Mouse (Mus musculus) lung, embryonic 16.5 days (tissue): ENCODE measurements at regions not wholly inside any gene's neighbourhood (a gene's known extent, or its start where the extent isn't known, plus 50 kb on each side); places are given as distances from the start of the nearest gene placed in this dataset.

Experiments used
- ATAC-seq: fragments of 200-750 bp; cut with Nextera tagmentation; 2 replicates; pipeline ENCODE4 v1.8.0; 2017; ENCODE audit warnings: low read depth, mild to moderate bottlenecking, moderate library complexity
- H3K27ac ChIP-seq: fragments of 300-500 bp; sonication (generic); 2 replicates; pipeline ENCODE4 v1.5.1; 2014; ENCODE audit warnings: mild to moderate bottlenecking, control low read depth, low read length
- H3K27me3 ChIP-seq: fragments of 300-500 bp; sonication (generic); 2 replicates; pipeline ENCODE4 v1.6.1; 2014; ENCODE audit warnings: low read depth, low read length, mixed read lengths; ENCODE audit not compliant: control insufficient read depth, insufficient read depth
- H3K36me3 ChIP-seq: fragments of 300-500 bp; sonication (generic); 2 replicates; pipeline ENCODE4 v1.6.1; 2014; ENCODE audit warnings: low read length; ENCODE audit not compliant: control insufficient read depth, insufficient read depth
- H3K4me1 ChIP-seq: fragments of 300-500 bp; sonication (generic); replicated peaks from 2 replicates; pipeline ENCODE4 v1.6.1; 2014; ENCODE audit warnings: low read length, mixed read lengths; ENCODE audit not compliant: control insufficient read depth, insufficient read depth
- H3K4me2 ChIP-seq: fragments of 300-500 bp; sonication (generic); 2 replicates; pipeline ENCODE4 v1.6.1; 2014; ENCODE audit warnings: low read depth, low read length, control low read depth
- H3K4me3 ChIP-seq: fragments of 300-500 bp; sonication (generic); 2 replicates; pipeline ENCODE4 v1.5.1; 2014; ENCODE audit warnings: mild to moderate bottlenecking, low read length, control low read depth
- H3K9ac ChIP-seq: fragments of 300-500 bp; sonication (generic); 2 replicates; pipeline ENCODE4 v1.6.1; 2014; ENCODE audit warnings: low read length, control low read depth
- H3K9me3 ChIP-seq: fragments of 300-500 bp; sonication (generic); 2 replicates; pipeline ENCODE4 v1.6.1; 2016; ENCODE audit warnings: low read length; ENCODE audit not compliant: control insufficient read depth
- WGBS: fragments of 180-500 bp; shearing (Covaris S2); extraction: QIAGEN DNeasy Blood & Tissue Kit; methylation state at CpG from one replicate; pipeline ENCODE4 v1.1.7; 2014; 5-methylcytosine and 5-hydroxymethylcytosine counted together

DNA sequence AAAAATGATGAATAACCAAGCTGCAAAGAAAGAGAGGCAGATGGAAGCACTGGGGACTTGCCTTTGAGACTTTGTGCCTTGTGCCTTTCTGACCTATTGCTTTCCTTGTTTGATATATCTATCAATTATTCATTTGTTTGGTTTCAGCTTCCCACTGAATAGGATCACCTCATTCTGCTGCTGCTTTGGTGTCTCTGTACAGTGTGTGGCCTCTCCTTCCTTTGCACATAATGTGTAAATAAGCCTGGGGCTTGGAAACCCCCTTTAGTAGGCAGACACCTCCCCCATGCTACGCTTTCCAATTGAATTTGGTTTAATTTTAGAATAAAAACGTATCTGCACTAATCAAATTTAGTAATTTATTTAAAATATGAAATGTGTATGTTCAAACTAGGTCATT lies 112.8 kb upstream of the Cwc22 start:
- no peaks in the 10 kb centered on the region for H3K36me3 ChIP-seq
- H3K4me1 ChIP-seq: no peaks in the 10 kb centered on the region; the same call in 1 of the 2 replicates
- H3K27me3 ChIP-seq: no peaks in the 10 kb centered on the region
- no peaks in the 10 kb centered on the region for H3K9me3 ChIP-seq
- H3K4me2 ChIP-seq: no peak overlapping the region
- ATAC-seq: no peak
- H3K27ac ChIP-seq: no peak overlapping the region
- H3K4me3 ChIP-seq: no peak overlapping the region
- no peak overlapping the region for H3K9ac ChIP-seq
- 70% methylated on average over 2 of the region's 2 CpGs for WGBS

DNA sequence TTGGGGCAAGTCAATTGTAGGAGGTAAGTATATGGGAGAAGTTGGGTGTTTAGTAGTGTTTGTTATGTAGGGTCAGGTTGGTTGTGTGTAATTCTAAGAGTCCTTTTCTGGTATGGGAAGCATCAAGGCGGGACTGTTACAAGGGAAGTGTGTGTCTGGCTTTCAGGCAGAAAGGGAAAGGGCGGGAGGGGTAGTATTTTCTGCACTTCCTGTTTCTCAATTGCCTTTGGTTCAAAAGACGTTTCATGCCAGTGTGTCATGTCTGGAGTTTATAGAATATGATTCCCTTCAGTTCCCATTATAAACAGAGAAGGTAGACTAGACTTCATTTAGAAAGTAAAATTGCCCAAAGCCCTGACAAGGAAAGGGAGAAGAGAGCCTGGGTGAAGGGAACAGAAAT lies 107.7 kb upstream of the Cwc22 start:
- peaks cover 7% of the 10 kb centered on the region for H3K4me1 ChIP-seq
- no peaks in the 10 kb centered on the region for H3K9me3 ChIP-seq
- no peak overlapping the region for H3K4me2 ChIP-seq
- no peaks in the 10 kb centered on the region for H3K27me3 ChIP-seq
- no peak overlapping the region for H3K27ac ChIP-seq
- H3K36me3 ChIP-seq: no peaks in the 10 kb centered on the region
- no peak overlapping the region for H3K9ac ChIP-seq
- H3K4me3 ChIP-seq: no peak overlapping the region
- ATAC-seq: no peak
- 47% methylated on average over 3 of the region's 3 CpGs for WGBS

DNA sequence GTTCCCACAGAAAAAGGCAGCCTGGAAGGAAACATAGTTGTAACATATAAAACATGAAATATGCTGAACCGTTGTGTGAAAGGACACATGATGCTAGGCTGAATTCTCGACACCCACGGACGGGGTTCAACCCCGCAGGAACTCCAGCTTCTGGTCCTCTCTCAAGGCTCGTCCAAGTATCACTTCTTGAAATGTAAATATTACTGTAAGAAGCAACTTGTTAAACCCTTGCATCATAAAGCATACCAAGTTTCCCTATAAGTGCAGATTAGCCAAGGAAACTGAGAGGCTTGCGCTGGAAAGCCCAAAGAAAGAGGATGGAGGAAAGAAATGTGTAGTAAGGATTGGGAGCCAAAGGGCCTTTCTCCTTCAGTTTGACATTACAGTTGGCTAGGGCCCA lies 104.4 kb upstream of the Cwc22 start:
- 41% methylated on average over 7 of the region's 7 CpGs for WGBS
- H3K4me3 ChIP-seq: no peak overlapping the region
- peaks cover 14% of the 10 kb centered on the region for H3K4me1 ChIP-seq
- no peaks in the 10 kb centered on the region for H3K9me3 ChIP-seq
- H3K4me2 ChIP-seq: no peak overlapping the region
- H3K27ac ChIP-seq: no peak overlapping the region
- H3K36me3 ChIP-seq: no peaks in the 10 kb centered on the region
- ATAC-seq: peak; percentile 26; the same call in 1 of the 2 replicates
- no peak overlapping the region for H3K9ac ChIP-seq
- H3K27me3 ChIP-seq: no peaks in the 10 kb centered on the region

DNA sequence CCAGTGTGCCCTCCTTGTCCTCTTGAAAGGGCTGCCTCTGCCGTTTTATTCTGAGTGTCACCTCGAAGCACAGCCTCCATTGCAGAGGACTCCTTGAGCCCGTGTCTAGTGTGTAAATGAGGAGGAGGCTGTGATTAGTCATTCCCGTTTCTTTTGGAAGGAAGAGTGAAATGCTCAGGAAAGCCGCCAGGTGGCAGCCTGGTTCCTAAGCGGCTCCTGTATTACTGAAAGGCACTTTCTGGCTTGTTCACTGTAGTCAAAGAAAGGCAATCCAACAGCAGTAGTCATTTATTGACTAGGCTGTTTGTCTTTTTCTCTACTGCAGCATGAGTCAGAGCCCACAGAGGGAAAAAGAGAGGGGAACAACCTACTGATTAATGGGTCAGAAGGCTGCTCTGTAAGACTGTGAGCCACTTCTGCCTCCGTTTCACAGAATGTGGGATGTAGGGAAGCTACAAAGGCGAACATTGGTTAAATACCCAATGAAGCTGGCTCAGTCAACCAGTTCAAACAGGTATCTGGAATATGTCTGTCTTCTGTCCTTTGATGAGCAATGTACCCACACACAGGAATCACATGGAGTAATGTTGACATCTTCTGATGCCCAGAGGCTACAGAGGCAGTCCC lies 103.2 kb upstream of the Cwc22 start:
- WGBS: 13% methylated on average over 8 of the region's 8 CpGs
- peak overlapping the region; percentile 54 for H3K4me2 ChIP-seq
- peaks cover 14% of the 10 kb centered on the region for H3K4me1 ChIP-seq
- peak; percentile 87 for ATAC-seq
- 0 out of 2 replicates have a peak overlapping the region, but pooled peaks have one; percentile 9 for H3K27ac ChIP-seq
- H3K9ac ChIP-seq: no peak overlapping the region
- H3K9me3 ChIP-seq: no peaks in the 10 kb centered on the region
- no peaks in the 10 kb centered on the region for H3K36me3 ChIP-seq
- no peaks in the 10 kb centered on the region for H3K27me3 ChIP-seq
- H3K4me3 ChIP-seq: peak overlapping the region; percentile 32

DNA sequence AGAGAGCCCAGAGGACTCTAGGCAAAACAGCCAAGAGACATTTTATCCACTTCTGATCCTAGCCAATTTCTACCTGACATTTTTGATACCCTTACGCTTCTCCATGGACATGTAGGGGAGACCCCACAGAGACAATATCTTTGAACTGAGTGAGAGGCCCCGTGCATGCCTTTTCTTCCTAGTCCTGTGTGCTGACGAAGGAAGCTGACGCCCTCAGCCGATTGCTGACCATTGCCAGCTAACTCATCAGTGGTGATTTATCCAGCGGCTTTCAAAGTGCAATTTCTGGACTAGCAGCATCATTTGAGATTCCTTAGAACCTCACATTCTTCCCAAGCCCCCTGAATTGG lies 102.5 kb upstream of the Cwc22 start:
- Histone ChIP-seq H3K4me1 (peaks cover 14% of the 10 kb centered on the region), H3K9ac (no peak overlapping the region), H3K4me2 (peak overlapping the region; percentile 54), H3K4me3 (peak overlapping the region; percentile 32), H3K27me3 (no peaks in the 10 kb centered on the region), H3K36me3 (no peaks in the 10 kb centered on the region), H3K9me3 (no peaks in the 10 kb centered on the region), H3K27ac (no peak overlapping the region)
- 27% methylated on average over 6 of the region's 6 CpGs for WGBS
- peak; percentile 42 for ATAC-seq

DNA sequence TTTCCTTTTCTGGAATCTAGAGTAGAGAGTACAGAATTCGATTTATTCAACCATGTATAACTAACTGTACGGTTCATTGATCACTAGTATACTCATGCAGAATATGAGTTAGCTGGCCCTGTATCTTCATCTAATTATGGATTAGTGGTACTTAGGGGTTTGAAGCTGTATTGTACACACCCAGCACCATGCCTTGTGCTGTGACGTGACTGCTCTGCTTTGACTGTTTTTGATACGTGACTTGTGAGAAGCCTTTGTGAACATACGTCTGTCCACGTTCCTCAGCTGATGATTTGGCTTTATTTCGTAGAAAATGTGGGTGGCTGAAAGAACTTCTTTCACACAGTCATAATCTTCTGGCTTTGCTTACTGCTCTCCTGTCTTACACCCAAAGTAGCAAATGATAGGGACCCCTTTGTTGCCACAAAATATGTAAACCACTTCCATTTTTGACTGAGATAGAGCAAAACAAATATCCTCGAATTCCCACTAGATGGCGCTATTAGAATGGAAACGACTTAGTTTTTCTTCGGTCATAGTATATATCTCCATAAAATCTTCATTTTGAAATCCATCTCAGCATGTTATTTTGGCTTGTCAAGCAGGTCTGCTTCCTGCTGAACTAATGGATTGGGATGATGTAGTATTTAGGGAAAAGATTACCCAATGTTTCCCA lies 102.0 kb upstream of the Cwc22 start:
- no peaks in the 10 kb centered on the region for H3K9me3 ChIP-seq
- H3K27ac ChIP-seq: no peak overlapping the region
- WGBS: 32% methylated on average over 11 of the region's 11 CpGs
- H3K36me3 ChIP-seq: no peaks in the 10 kb centered on the region
- peaks cover 14% of the 10 kb centered on the region for H3K4me1 ChIP-seq
- H3K27me3 ChIP-seq: no peaks in the 10 kb centered on the region
- 0 out of 2 replicates have a peak overlapping the region, but pooled peaks have one; percentile 32 for H3K9ac ChIP-seq
- H3K4me2 ChIP-seq: peak overlapping the region; percentile 54
- no peak overlapping the region; the same call in 1 of the 2 replicates for H3K4me3 ChIP-seq
- peak; percentile 79 for ATAC-seq

DNA sequence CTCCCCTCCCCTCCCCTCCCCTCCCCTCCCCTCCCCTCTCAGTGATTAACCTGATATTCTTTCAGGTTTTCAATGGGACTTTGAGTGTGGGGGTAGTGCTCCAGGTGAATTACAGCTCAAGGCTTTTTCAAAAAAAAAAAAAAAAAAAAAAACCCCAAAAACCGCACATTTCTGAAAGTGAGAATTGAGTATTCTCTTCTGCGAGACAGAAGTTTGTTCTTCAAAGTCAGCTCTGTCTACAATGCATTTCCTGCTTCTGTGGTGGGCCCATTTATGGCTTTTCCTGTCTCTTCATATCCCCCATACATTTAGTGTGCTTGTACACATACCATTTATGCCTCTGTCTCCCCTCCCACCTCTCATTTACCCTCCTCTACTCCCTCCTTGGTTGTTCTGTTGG lies 81.1 kb upstream of the Cwc22 start:
- H3K27me3 ChIP-seq: no peaks in the 10 kb centered on the region
- 48% methylated on average over 2 of the region's 2 CpGs for WGBS
- no peaks in the 10 kb centered on the region for H3K9me3 ChIP-seq
- H3K9ac ChIP-seq: no peak overlapping the region
- no peak overlapping the region for H3K27ac ChIP-seq
- H3K4me1 ChIP-seq: no peaks in the 10 kb centered on the region
- no peak overlapping the region for H3K4me2 ChIP-seq
- H3K36me3 ChIP-seq: no peaks in the 10 kb centered on the region
- no peak overlapping the region for H3K4me3 ChIP-seq
- no peak for ATAC-seq

DNA sequence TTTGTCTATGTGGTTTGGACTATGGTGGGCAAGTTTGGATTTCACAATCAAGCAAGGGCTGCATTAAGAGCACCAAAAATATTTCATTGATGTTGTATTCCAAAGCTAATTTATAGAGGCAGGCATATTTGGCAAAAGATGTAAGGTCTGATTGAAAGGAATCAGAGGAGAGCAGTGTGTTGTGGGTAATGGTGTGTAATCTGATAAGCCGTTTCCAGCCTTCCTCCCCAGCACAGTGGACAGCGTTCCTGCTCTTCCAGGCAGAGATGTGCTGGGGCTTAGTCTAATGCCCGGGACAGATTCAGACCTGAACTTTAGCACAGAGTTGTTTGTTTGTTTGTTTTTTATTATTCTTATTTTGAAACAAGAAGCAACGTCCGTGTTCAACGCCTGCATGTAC lies 80.6 kb upstream of the Cwc22 start:
- H3K4me2 ChIP-seq: no peak overlapping the region
- no peak overlapping the region for H3K4me3 ChIP-seq
- peak; percentile 64 for ATAC-seq
- H3K27ac ChIP-seq: no peak overlapping the region
- 26% methylated on average over 6 of the region's 6 CpGs for WGBS
- no peaks in the 10 kb centered on the region for H3K36me3 ChIP-seq
- H3K9me3 ChIP-seq: no peaks in the 10 kb centered on the region
- no peak overlapping the region for H3K9ac ChIP-seq
- H3K4me1 ChIP-seq: no peaks in the 10 kb centered on the region
- H3K27me3 ChIP-seq: no peaks in the 10 kb centered on the region

DNA sequence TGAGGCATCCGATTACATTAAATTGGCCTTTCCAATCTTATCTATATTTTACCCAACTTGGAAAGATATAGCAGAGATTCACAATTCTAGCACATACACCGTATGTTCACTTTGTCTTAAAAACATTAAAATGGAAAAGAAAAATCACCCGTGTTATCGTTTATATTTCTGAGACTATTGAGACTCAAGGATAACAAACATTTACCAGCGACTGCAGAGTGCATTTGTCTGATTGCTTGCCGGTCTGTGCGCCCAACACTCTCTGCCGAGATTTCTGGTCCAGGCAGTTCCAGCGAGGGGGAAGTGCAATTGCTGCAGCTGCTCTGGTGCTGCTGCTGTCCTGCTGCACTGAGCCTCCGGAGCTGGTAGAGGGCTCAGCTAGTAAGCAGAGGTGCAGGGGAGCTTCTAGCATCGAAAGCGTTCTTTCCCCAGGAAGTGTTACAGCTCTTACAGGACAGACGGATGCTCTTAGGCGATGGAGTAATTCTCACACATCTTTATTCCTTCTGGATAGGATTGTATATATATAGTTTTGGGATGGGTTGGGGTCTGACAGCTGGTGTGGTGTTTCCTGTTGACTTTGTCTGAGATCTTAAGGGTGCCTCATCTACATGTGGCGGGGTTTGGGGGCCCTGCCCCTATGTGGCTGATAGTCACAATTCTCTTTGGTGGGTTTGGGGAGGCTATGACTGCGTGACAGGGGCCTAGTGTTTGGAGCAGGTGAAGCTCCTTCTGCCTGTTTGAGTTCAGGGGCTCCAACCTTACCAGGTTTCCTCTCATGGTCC lies 79.7 kb upstream of the Cwc22 start:
- H3K4me3 ChIP-seq: no peak overlapping the region
- no peak overlapping the region for H3K4me2 ChIP-seq
- WGBS: 53% methylated on average over 16 of the region's 16 CpGs
- no peaks in the 10 kb centered on the region for H3K9me3 ChIP-seq
- no peaks in the 10 kb centered on the region for H3K36me3 ChIP-seq
- ATAC-seq: no peak
- H3K4me1 ChIP-seq: no peaks in the 10 kb centered on the region
- no peaks in the 10 kb centered on the region for H3K27me3 ChIP-seq
- H3K27ac ChIP-seq: no peak overlapping the region
- no peak overlapping the region for H3K9ac ChIP-seq
